Mouse (Mus musculus): ENCODE data around the gene Apaf1. TPM values are rescaled to one million over a fixed set of nuclear protein-coding genes. Genes with fewer than 3 reads are reported as not detected.

Apaf1 gene
- polyA plus RNA-seq, 1 experiment from 2014 or later = 12.2 TPM

DNA sequence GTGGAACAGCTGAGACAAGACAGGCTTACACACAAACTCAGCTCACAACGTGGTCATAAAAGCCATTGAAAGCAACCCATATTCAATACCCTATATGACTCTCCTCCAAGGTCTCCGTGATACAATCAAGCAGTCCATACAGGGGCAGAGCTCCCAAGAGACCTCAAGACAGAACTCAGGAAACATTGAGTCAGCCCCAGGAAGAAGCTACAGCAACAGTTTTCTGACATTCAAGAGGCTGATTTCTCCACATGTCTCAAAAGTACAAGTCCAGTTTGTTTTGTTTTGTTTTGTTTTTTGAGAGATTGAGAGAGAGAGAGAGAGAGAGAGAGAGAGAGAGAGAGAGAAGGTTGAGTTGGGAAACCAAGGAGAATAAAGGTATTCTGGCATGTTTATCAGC, 108.5 kb downstream of the Apaf1 start:
- 71% methylated on average over 2 of the region's 2 CpGs for WGBS
- H3K4me3 ChIP-seq (ENCODE audit: low read length) = no peak overlapping the region

GRCm38 (mm10) chr10:90970560-90970959, 112.0 kb downstream of the Apaf1 start:
- Histone ChIP-seq H3K9me3 (ENCODE audit: control insufficient read depth, low read length) (no peaks in the 10 kb centered on the region), H3K36me3 (ENCODE audit: control insufficient read depth, insufficient read depth, low read length) (no peaks in the 10 kb centered on the region), H3K27ac (ENCODE audit: low read depth, low read length) (no peak overlapping the region), H3K4me2 (ENCODE audit: low read length) (no peak overlapping the region), H3K4me3 (ENCODE audit: low read length) (no peak overlapping the region), H3K27me3 (replicated peaks; ENCODE audit: control insufficient read depth, insufficient read depth, low read length) (peaks cover 4% of the 10 kb centered on the region; the same call in 1 of the 2 replicates), H3K9ac (ENCODE audit: low read depth, low read length) (no peak overlapping the region), H3K4me1 (ENCODE audit: control insufficient read depth, insufficient read depth, low read depth, low read length) (peaks cover 8% of the 10 kb centered on the region)
- WGBS = 49% methylated on average over 4 of the region's 4 CpGs
- no peak for ATAC-seq

More for the DNA sequence above, 108.5 kb downstream of the Apaf1 start:
- H3K9ac ChIP-seq (ENCODE audit: low read depth, low read length) = no peak overlapping the region
- no peak overlapping the region for H3K27ac ChIP-seq (ENCODE audit: low read depth, low read length)
- peaks cover 8% of the 10 kb centered on the region for H3K4me1 ChIP-seq (ENCODE audit: control insufficient read depth, insufficient read depth, low read depth, low read length)
- no peak for ATAC-seq
- no peaks in the 10 kb centered on the region for H3K36me3 ChIP-seq (ENCODE audit: control insufficient read depth, insufficient read depth, low read length)
- no peaks in the 10 kb centered on the region for H3K9me3 ChIP-seq (ENCODE audit: control insufficient read depth, low read length)
- no peaks in the 10 kb centered on the region for H3K27me3 ChIP-seq (replicated peaks; ENCODE audit: control insufficient read depth, insufficient read depth, low read length)
- H3K4me2 ChIP-seq (ENCODE audit: low read length) = no peak overlapping the region

- no peak overlapping the region for H3K27ac ChIP-seq (ENCODE audit: low read depth, low read length)
Observed at GRCm38 (mm10) chr10:90969355-90970174, 113.0 kb downstream of the Apaf1 start.

DNA sequence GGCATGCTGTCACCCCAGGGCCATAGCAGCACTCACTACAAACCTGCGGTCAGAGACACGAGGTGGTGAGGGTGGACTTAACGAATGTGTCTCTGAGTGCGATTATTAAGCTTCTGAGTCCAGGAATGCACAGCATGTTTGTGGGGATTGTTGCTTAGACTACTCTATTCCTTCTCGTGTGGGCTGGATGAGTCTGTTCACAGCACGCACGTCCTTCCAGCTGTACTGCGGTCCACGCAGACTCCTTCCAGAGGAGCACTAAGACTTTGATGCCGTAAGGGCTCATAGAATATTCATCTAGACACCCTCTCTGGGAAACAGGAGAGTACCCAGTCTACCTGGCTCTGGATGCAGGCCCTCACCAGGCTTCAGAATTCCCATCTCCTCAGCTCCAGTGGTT, 114.3 kb downstream of the Apaf1 start:
- 94% methylated on average over 10 of the region's 10 CpGs for WGBS
- no peak overlapping the region for H3K4me2 ChIP-seq (ENCODE audit: low read length)
- no peak overlapping the region for H3K27ac ChIP-seq (ENCODE audit: low read depth, low read length)
- no peaks in the 10 kb centered on the region for H3K9me3 ChIP-seq (ENCODE audit: control insufficient read depth, low read length)
- no peak overlapping the region for H3K9ac ChIP-seq (ENCODE audit: low read depth, low read length)
- peaks cover 12% of the 10 kb centered on the region for H3K4me1 ChIP-seq (ENCODE audit: control insufficient read depth, insufficient read depth, low read depth, low read length)
- no peak overlapping the region for H3K4me3 ChIP-seq (ENCODE audit: low read length)
- H3K27me3 ChIP-seq (replicated peaks; ENCODE audit: control insufficient read depth, insufficient read depth, low read length) = peaks cover 4% of the 10 kb centered on the region; the same call in 1 of the 2 replicates
- no peaks in the 10 kb centered on the region for H3K36me3 ChIP-seq (ENCODE audit: control insufficient read depth, insufficient read depth, low read length)
- no peak for ATAC-seq

More at GRCm38 (mm10) chr10:90969355-90970174, 113.0 kb downstream of the Apaf1 start:
- Histone ChIP-seq H3K9ac (ENCODE audit: low read depth, low read length) (peak overlapping the region; percentile 69), H3K36me3 (ENCODE audit: control insufficient read depth, insufficient read depth, low read length) (no peaks in the 10 kb centered on the region), H3K27me3 (replicated peaks; ENCODE audit: control insufficient read depth, insufficient read depth, low read length) (peaks cover 4% of the 10 kb centered on the region; the same call in 1 of the 2 replicates), H3K4me3 (ENCODE audit: low read length) (peak overlapping the region; percentile 44), H3K4me2 (ENCODE audit: low read length) (peak overlapping the region; percentile 72), H3K9me3 (ENCODE audit: control insufficient read depth, low read length) (no peaks in the 10 kb centered on the region), H3K4me1 (ENCODE audit: control insufficient read depth, insufficient read depth, low read depth, low read length) (peaks cover 12% of the 10 kb centered on the region)
- 5% methylated on average over 61 of the region's 72 CpGs for WGBS
- peak; percentile 34 for ATAC-seq

- WGBS = 26% methylated on average over 9 of the region's 9 CpGs
- ATAC-seq = peak; percentile 38
Observed at GRCm38 (mm10) chr10:90966821-90967220, 115.7 kb downstream of the Apaf1 start.

GRCm38 (mm10) chr10:90965671-90966315, 116.8 kb downstream of the Apaf1 start:
- no peak overlapping the region for H3K27ac ChIP-seq (ENCODE audit: low read depth, low read length)
- no peak overlapping the region for H3K4me3 ChIP-seq (ENCODE audit: low read length)
- H3K27me3 ChIP-seq (replicated peaks; ENCODE audit: control insufficient read depth, insufficient read depth, low read length) = peaks cover 4% of the 10 kb centered on the region; the same call in 1 of the 2 replicates
- H3K4me2 ChIP-seq (ENCODE audit: low read length) = no peak overlapping the region
- 43% methylated on average over 14 of the region's 14 CpGs for WGBS
- peaks cover 12% of the 10 kb centered on the region for H3K4me1 ChIP-seq (ENCODE audit: control insufficient read depth, insufficient read depth, low read depth, low read length)
- ATAC-seq = no peak
- H3K36me3 ChIP-seq (ENCODE audit: control insufficient read depth, insufficient read depth, low read length) = no peaks in the 10 kb centered on the region
- 0 out of 2 replicates have a peak overlapping the region, but pooled peaks have one; percentile 13 for H3K9ac ChIP-seq (ENCODE audit: low read depth, low read length)
- no peaks in the 10 kb centered on the region for H3K9me3 ChIP-seq (ENCODE audit: control insufficient read depth, low read length)

More at GRCm38 (mm10) chr10:90966821-90967220, 115.7 kb downstream of the Apaf1 start:
- Histone ChIP-seq H3K27ac (ENCODE audit: low read depth, low read length) (no peak overlapping the region), H3K4me2 (ENCODE audit: low read length) (no peak overlapping the region), H3K27me3 (replicated peaks; ENCODE audit: control insufficient read depth, insufficient read depth, low read length) (peaks cover 4% of the 10 kb centered on the region; the same call in 1 of the 2 replicates), H3K36me3 (ENCODE audit: control insufficient read depth, insufficient read depth, low read length) (no peaks in the 10 kb centered on the region), H3K9me3 (ENCODE audit: control insufficient read depth, low read length) (no peaks in the 10 kb centered on the region), H3K4me3 (ENCODE audit: low read length) (no peak overlapping the region), H3K9ac (ENCODE audit: low read depth, low read length) (no peak overlapping the region), H3K4me1 (ENCODE audit: control insufficient read depth, insufficient read depth, low read depth, low read length) (peaks cover 12% of the 10 kb centered on the region)

DNA sequence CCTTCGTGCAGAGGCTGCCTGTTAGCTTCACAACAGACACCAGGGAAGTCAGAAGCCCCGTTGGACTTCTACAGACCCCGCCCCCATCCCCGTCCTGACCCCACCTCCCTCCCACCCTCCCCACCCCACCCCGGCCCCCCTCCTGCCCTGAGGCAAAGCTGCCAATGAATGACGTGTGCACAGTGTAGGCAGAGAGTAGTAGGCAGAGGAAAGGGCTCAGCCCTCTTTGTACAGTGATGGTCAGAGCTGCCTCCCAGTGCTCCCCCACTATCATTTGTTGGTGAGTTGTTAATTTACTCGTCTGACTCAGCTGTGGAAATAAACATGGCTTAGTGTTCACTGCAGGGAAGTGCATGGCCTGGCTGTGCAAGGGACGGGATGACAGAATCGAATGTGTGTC, 118.1 kb downstream of the Apaf1 start:
- Histone ChIP-seq H3K27me3 (replicated peaks; ENCODE audit: control insufficient read depth, insufficient read depth, low read length) (peaks cover 4% of the 10 kb centered on the region; the same call in 1 of the 2 replicates), H3K4me2 (ENCODE audit: low read length) (no peak overlapping the region), H3K36me3 (ENCODE audit: control insufficient read depth, insufficient read depth, low read length) (no peaks in the 10 kb centered on the region), H3K4me1 (ENCODE audit: control insufficient read depth, insufficient read depth, low read depth, low read length) (peaks cover 7% of the 10 kb centered on the region), H3K27ac (ENCODE audit: low read depth, low read length) (no peak overlapping the region), H3K9me3 (ENCODE audit: control insufficient read depth, low read length) (no peaks in the 10 kb centered on the region), H3K9ac (ENCODE audit: low read depth, low read length) (no peak overlapping the region), H3K4me3 (ENCODE audit: low read length) (no peak overlapping the region)
- no peak for ATAC-seq
- WGBS = 31% methylated on average over 9 of the region's 9 CpGs

- H3K9me3 ChIP-seq (ENCODE audit: control insufficient read depth, low read length) = no peaks in the 10 kb centered on the region
- H3K27me3 ChIP-seq (replicated peaks; ENCODE audit: control insufficient read depth, insufficient read depth, low read length) = no peaks in the 10 kb centered on the region
- H3K4me2 ChIP-seq (ENCODE audit: low read length) = no peak overlapping the region
- no peak for ATAC-seq
- H3K36me3 ChIP-seq (ENCODE audit: control insufficient read depth, insufficient read depth, low read length) = no peaks in the 10 kb centered on the region
- H3K27ac ChIP-seq (ENCODE audit: low read depth, low read length) = no peak overlapping the region
- H3K4me3 ChIP-seq (ENCODE audit: low read length) = no peak overlapping the region
- no peak overlapping the region for H3K9ac ChIP-seq (ENCODE audit: low read depth, low read length)
- H3K4me1 ChIP-seq (ENCODE audit: control insufficient read depth, insufficient read depth, low read depth, low read length) = peaks cover 3% of the 10 kb centered on the region; the same call in 1 of the 2 replicates
- 71% methylated on average over 7 of the region's 7 CpGs for WGBS
Observed at GRCm38 (mm10) chr10:90960374-90960773, 122.2 kb downstream of the Apaf1 start.

GRCm38 (mm10) chr10:90953821-90954220, 128.7 kb downstream of the Apaf1 start:
- Histone ChIP-seq H3K9ac (ENCODE audit: low read depth, low read length) (no peak overlapping the region), H3K4me2 (ENCODE audit: low read length) (no peak overlapping the region), H3K36me3 (ENCODE audit: control insufficient read depth, insufficient read depth, low read length) (peaks cover 3% of the 10 kb centered on the region; the same call in 1 of the 2 replicates), H3K27ac (ENCODE audit: low read depth, low read length) (no peak overlapping the region), H3K27me3 (replicated peaks; ENCODE audit: control insufficient read depth, insufficient read depth, low read length) (no peaks in the 10 kb centered on the region), H3K9me3 (ENCODE audit: control insufficient read depth, low read length) (no peaks in the 10 kb centered on the region), H3K4me1 (ENCODE audit: control insufficient read depth, insufficient read depth, low read depth, low read length) (no peaks in the 10 kb centered on the region), H3K4me3 (ENCODE audit: low read length) (no peak overlapping the region)
- ATAC-seq = no peak
- WGBS = 68% methylated on average over 6 of the region's 6 CpGs
